Mouse (Mus musculus) left cerebral cortex, postnatal 10 days (tissue): ENCODE measurements around the gene Grasp. TPM values are rescaled to one million over a fixed set of nuclear protein-coding genes. Genes with fewer than 3 reads are reported as not detected.

Experiments
- DNase-seq, 2 experiments: peaks; one replicate each; pipeline ENCODE4 v3.0.0; 2021 to 2022; ENCODE audit warnings: low spot score in 2 of 2, mixed read lengths in 1 of 2; ENCODE audit errors: extremely low spot score in 1 of 2
- intact Hi-C: fragments of 180-260 bp; cut with DNase I; formaldehyde crosslinking; loops from one replicate; pipeline ENCODE4 v1.15.1; 2025
- total RNA-seq, 2 experiments: library from RNA; stranded (reverse); gene quantifications; 2 replicates each; pipeline ENCODE4 v1.2.3; 2021

Gene Grasp
- total RNA-seq, 2 experiments from 2014 or later, result 30.9 to 34.2 TPM

DNA sequence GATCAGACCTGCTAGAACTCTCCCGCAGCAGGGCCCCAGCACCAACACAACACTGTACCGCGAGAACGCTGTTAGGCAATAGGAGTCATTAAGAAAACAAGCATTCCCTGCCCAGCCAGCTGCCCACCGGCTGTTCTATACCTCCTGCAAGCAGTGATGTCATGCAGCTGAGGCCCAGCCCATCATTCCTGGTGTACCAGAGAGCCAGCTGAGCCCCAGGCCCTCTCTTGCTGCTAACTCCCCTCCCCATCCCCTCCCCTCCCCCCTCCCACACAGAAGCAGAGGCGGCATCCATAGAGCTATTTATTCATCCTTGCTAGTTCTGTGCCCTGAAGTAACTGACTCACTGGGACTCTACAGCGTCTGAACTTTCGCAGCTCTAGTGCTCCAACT, 3.1 kb upstream of the Grasp start:
- peak in 1 of 2 experiments; percentile 46 for DNase-seq

DNA sequence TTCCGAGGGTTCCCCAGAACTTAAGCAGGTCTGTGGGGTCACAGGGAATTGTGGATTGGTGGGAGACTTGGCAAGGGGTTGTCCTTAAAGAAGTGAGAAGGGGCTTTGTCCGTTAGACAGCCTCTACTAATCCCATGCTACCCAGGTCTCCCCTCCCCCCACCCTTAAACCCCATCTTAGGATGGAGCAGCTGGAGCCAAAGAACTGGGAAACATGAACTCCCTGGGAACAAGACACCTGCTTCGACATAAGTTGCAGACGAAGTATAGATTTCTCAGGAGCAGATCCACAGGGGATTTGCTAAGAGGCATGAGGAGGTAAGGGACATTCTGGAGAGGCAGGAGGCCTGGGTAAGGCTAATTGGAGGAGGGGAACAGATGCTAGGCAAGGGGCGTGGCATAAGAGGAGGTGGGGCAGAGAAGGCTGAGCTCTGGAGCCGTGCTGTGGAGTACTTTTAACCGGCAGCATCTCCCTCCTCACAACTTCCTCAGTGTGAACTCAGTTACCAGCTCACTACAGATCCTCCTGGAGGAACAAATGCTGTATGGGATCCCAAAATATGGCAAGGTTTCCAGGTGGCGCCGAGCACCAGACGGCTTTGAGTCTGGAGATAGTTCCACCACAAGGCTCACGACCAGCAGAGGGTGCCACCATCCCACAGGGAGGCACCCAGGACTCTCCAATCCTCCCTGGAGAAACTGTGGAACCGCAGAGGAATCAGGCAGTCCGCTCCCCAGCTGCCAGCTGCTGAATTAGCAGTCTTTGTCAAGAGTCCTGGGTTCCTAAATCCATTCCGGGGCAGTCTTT, 2.5 kb upstream of the Grasp start:
- peak; percentile 80 to 93 for DNase-seq
- intact Hi-C loops, result loop anchor here (2.0 kb wide), 1 partner anchor 17 kb away; no protein-coding TSS in a partner anchor

More for the DNA sequence above, 3.1 kb upstream of the Grasp start:
- intact Hi-C loops, result no loop called here

GRCm38 (mm10) chr15:101222897-101223482, 998 bp upstream of the Grasp start:
- peak in 1 of 2 experiments; percentile 54 for DNase-seq
- intact Hi-C loops, result loop anchor here (2.0 kb wide), 1 partner anchor 16 kb away; no protein-coding TSS in a partner anchor

DNA sequence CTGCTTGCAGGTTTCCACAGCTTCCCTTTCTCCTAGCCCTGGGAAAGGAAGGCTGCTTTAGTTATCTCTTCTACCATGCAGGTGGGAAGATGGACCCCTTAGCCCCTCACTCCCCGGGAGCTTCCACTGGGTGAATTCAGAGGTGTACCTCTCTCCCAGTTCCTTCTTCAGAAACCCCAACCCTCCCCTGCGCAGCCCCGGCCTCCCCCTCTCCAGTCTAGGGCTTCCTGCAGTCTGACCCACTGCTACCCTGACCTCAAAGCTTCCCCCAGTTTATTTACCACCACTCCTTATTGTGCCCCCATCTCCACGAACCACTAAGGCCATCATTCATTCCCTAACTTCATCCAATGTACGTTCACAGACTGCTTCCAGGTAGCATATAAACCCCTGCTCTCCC, 392 bp upstream of the Grasp start:
- peak in 1 of 2 experiments; percentile 24 for DNase-seq
- intact Hi-C loops, result loop anchor here (2.0 kb wide), 1 partner anchor 15 kb away; no protein-coding TSS in a partner anchor

- intact Hi-C loops, result no loop called here
- DNase-seq, result peak in 1 of 2 experiments; percentile 41
Measured at GRCm38 (mm10) chr15:101224977-101225376, 989 bp downstream of the Grasp start.

- intact Hi-C loops, result no loop called here
- DNase-seq, result peak in 1 of 2 experiments; percentile 88
Measured at GRCm38 (mm10) chr15:101227971-101228370, 4.0 kb downstream of the Grasp start.

GRCm38 (mm10) chr15:101228866-101229590, 5.0 kb downstream of the Grasp start:
- intact Hi-C loops, result no loop called here
- DNase-seq, result no peak

DNA sequence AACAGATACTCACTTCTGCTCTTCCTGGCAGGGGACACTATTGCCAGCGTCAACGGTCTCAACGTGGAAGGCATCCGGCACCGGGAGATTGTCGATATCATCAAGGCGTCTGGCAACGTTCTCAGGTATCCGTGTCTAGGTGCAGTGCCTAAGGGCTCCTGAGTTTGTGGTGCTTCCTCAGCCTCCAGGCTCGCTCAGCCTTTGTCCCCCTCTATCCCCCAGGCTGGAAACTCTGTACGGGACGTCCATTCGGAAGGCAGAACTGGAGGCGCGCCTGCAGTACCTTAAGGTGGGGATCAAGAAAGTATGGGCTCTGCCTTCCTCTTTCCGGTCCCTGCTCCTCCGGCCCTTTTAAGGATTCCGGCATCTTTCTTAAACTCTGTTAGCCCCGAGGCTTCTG, 6.5 kb downstream of the Grasp start:
- intact Hi-C loops, result no loop called here
- DNase-seq, result no peak

DNA sequence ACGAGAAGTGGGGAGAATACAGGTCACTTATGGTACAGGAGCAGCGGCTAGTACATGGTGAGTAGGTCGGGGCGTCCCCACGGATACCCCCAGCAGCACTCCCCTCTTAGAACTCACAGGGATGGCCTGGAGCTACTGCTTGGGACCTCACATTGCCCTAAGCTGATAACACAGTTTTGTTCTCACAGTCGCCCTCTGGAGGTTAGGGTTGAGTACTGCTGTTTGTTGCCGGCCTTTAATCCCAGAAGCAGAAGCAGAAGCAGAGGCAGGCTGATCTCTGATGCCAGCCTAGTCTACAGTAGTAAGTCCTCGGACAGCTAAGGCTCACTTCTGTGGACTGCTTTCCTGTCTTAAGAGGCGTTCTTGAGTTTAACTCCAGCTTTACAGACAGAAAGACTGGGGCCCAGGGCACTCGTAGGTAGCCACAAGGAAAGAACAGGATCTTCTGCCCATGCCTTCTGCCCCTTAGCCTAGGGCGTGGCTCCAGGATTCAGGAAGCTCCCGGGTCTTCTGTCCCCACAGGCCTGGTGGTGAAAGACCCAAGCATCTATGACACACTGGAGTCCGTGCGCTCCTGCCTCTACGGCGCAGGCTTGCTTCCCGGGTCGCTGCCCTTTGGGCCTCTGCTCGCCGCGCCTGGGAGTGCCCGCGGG, 7.1 kb downstream of the Grasp start:
- intact Hi-C loops, result no loop called here
- peak in 1 of 2 experiments; percentile 35 for DNase-seq

DNA sequence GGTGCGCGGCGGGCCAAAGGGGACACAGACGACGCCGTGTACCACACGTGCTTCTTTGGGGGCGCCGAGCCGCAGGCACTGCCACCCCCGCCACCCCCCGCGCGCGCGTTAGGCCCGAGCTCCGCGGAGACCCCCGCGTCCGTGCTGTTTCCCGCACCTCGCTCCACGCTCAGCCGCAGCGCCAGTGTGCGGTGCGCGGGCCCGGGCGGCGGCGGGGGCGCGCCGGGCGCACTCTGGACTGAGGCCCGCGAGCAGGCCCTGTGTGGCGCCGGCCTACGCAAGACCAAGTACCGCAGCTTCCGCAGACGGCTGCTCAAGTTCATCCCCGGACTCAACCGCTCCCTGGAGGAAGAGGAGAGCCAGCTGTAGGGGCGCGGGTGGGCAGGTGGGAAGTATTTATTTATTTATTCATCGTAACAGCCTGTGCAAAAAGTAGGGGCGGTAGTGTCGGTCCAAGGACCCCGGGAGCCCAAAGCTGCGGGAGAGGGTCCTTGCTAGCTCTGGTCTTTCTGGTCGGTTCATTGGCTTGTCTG, 7.7 kb downstream of the Grasp start:
- peak in 1 of 2 experiments; percentile 25 for DNase-seq
- intact Hi-C loops, result no loop called here

- intact Hi-C loops, result no loop called here
- DNase-seq, result peak in 1 of 2 experiments; percentile 32
Measured at GRCm38 (mm10) chr15:101232607-101233006, 8.6 kb downstream of the Grasp start.

GRCm38 (mm10) chr15:101233183-101233582, 9.2 kb downstream of the Grasp start:
- intact Hi-C loops, result no loop called here
- no peak for DNase-seq

GRCm38 (mm10) chr15:101233641-101234275, 9.8 kb downstream of the Grasp start:
- peak in 1 of 2 experiments; percentile 67 for DNase-seq
- intact Hi-C loops, result no loop called here

- intact Hi-C loops, result no loop called here
- peak in 1 of 2 experiments; percentile 49 for DNase-seq
Measured at GRCm38 (mm10) chr15:101234611-101235341, 10.8 kb downstream of the Grasp start.

- intact Hi-C loops, result no loop called here
- DNase-seq, result peak in 1 of 2 experiments; percentile 32
Measured at GRCm38 (mm10) chr15:101235342-101235698, 11.3 kb downstream of the Grasp start.

GRCm38 (mm10) chr15:101235728-101236327, 11.8 kb downstream of the Grasp start:
- DNase-seq, result peak in 1 of 2 experiments; percentile 47
- intact Hi-C loops, result no loop called here

- peak in 1 of 2 experiments; percentile 71 for DNase-seq
- intact Hi-C loops, result no loop called here
Measured at GRCm38 (mm10) chr15:101236878-101237277, 12.9 kb downstream of the Grasp start.
